Mouse (Mus musculus) gastrocnemius, postnatal 10 days (tissue): ENCODE measurements around the gene Nfe2l3. TPM values are rescaled to one million over a fixed set of nuclear protein-coding genes. Genes with fewer than 3 reads are reported as not detected.
"Not testable (repeated sequence)": the region's sequence is repeated elsewhere in the genome, so short reads cannot be mapped to it uniquely, and the experiment has no call there.

Experiments
- DNase-seq: peaks from one replicate; pipeline ENCODE4 v3.0.0; 2021; ENCODE audit warnings: mixed read lengths
- long read RNA-seq, 2 experiments: library from polyadenylated mRNA; stranded (forward); transcript quantifications; one replicate each; pipeline ENCODE4 v2.0.0; 2021
- total RNA-seq, 2 experiments: library from RNA; stranded (reverse); gene quantifications; 2 replicates each; pipeline ENCODE4 v1.2.3; 2021

Nfe2l3 gene
- total RNA-seq = under 1 TPM; 0.12 to 0.16 TPM
- long read RNA-seq, experiment 1, partial matches to known transcripts = 0 of 1 reads
- long read RNA-seq, experiment 1, other reads (novel, unspliced or antisense) = 0 of 1 reads
- long read RNA-seq, experiment 2 = 0 reads

- DNase-seq = peak; percentile 48
These were observed at the start of gene Nfe2l3 for GRCm38 (mm10) chr6:51432535-51433397. Gene Nfe2l3, plus strand, starts transcription at chr6:51432670.

DNA sequence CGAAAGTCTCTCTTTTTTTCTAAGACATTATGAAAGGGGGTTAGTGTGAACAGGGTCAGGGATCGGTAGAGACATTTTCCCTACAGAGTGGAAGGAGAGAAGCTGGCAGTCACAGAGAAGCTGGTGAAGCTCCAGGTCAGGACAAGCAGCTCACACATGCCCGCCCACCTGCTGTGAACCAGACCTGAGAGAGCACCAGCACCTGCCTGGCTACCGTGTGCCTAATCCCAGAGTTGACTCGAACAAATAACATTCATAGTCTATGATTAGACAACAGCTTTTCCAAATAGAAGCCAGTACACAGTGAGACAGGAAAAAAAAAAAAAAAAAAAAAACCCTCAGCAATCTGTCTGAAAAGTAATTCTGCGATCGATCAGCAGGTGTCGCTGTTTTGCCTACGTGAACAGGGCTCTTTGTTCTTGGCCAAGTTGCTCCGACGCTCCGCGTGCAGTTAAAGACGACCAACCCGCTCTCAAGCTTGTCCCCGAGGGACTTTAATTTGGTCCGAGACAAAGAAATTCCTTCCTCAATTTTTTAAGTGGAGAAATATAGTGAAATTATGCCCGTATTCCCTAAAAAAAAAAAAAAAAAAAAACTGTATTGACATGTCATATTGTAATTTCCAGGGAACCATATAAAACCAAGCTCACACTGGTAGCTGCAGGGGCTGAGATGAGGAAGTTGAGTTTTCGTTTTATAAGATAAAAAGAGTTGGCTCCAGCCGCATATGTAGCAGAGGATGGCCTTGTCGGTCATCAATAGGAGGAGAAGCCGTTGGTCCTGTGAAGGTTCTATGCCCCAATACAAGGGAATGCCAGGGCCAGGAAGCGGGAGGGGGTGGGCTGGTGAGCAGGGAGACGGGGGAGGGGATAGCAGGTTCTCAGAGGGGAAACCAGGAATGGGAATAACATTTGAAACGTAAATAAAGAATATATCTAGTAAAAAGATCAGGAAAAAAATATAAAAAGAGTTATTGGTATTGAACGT is 48.4 kb upstream of the Nfe2l3 start:
- DNase-seq = peak; percentile 88

DNA sequence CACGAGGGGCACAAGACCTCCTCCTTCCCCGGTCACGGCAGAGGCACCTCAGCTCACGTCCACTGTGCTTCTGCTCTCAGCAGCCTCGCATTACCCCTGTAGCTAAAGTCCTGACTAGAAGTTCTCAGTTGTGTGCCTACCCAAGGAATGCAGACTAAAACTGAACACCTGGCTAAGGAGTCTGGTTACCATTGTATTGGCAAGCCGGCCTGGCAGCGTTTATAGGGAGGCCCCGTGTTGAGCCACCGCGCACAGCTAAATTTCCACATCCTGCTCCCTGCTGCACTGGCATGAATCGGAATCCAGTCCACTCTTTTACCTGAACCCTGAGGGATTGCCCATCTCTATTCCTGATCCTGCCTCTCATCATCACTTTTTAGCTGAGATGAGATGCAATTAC is 42.0 kb upstream of the Nfe2l3 start:
- DNase-seq = no peak

DNA sequence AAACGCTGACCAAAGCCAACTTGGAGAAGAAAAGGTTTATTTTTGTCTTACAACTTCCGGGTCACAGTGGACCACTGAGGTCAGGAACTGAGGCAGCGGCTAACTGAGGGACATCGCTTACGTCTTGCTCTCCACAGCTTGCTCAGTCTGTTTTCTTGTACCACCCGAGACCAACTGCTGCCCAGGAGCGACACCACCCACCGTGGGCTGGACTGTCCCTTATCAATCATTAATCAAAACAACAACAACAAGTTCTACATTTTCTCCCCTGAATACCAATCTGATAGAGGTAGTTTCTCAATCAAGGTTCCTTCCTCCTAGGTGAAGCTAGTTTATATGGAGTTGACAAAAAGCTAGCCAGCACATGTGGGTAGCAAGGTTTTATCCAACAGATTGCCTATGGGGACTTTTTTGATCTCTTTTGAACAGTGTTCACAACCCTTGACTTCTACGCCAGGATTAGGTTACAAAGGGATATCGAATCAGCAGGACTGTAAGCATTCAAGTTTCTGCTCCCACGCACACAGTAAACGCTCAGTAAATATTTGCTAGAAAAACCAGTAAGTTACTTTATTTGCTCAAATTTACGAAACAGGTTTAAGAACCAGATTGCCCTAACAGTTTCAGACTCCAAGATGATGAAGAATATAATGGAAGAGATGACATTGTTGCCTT is 40.5 kb upstream of the Nfe2l3 start:
- DNase-seq = no peak

- no peak for DNase-seq
These were observed 38.9 kb upstream of the Nfe2l3 start for GRCm38 (mm10) chr6:51393341-51394128.

DNA sequence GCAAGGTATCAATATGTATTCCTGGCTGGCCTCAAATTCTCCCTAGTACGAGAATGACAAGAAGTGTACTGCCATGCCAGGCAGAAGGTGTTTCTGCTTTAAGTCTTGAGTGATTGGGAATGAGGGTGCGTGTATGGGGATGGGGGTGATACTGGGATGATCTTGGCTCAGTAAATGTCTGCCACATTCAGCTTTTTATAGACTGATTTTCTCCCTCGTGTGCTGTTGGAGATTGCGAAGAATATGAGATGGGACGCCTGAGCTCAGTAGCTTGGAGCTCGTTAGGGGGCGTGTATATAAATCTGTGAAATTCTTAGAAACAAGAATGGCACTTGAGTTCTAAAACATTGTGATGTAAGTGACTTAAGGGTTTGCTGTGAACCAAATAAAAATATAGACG is 38.1 kb upstream of the Nfe2l3 start:
- not testable (repeated sequence) for DNase-seq

DNA sequence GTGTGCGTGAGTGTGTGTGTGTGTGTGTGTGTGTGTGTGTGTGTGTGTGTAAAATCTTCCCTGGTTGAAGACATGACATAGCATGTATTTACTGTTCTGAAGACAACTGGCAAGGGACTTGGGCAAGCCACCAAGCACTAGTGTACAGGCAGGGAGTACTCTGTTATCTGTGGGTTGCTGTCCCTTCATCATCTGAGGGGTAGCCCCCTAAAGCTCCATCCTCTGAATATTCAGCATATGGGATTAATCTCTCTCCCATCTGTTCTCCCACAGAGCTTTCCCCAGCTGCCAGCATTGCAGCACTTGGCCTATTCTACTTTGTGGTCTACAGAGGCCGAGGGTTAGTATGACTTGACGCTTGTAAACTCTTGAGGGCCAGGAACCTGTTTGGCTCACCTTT is 37.5 kb upstream of the Nfe2l3 start:
- not testable (repeated sequence) for DNase-seq

DNA sequence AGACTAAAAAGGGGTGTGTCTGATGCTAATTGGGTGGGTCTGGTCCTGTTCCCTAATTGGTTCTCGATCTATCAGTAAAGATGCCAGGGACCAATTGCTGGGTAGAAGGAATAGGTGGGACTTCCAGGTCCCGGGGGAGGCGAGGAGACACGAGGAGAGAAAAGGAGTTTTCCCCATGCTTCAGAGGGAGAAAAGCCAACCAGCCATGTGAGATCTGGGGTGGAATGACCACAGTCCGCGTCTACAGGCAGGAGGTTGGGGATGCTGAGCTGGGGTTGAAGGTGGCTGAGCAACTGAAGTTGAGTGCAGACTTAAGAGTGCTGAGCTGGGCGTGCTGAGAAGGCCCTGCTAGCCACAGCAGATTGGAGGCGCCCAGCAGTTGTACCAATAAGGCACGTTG is 37.0 kb upstream of the Nfe2l3 start:
- DNase-seq = no peak

- DNase-seq = peak; percentile 23
These were observed 33.4 kb upstream of the Nfe2l3 start for GRCm38 (mm10) chr6:51399113-51399518.

DNA sequence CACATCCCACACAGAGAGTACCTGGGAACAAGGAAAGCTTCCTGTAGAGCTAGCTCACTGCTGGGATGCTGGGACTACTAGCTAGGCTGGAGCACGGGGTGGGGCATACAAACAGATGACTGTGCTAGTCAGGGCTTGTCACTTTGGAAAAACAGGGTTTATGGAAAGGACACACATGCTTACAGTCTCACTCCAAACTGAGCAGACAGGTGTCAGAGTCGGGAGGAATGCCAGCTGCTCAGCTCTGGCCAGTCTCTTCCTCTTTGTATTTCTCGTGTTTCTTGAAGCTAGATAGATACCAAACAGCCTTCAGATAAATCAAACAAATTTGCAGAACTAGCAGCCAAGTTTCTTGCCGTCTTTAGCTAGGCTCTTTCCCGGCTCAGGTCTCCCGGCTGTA is 31.2 kb upstream of the Nfe2l3 start:
- no peak for DNase-seq

GRCm38 (mm10) chr6:51403598-51403997 is 28.9 kb upstream of the Nfe2l3 start:
- no peak for DNase-seq

DNA sequence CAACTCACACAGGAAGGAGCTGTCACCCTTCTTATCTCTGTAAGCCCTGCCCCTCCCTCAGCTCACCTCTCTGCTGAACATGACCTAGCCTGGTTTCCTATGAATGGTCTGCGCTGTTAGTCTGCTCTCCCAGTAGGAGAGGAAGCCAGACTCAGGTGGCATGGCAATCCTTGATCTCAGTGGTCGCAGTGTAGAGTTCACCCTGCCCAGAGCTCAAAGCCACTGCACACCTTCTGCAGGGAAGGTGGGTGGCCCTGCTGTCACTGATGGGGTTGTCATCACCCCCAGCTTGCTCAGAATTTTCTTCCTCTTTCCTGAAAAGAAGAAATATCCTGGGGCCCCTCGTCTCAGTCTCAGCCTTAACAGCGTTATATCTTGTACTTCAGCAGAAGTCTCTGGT is 28.0 kb upstream of the Nfe2l3 start:
- no peak for DNase-seq

- no peak for DNase-seq
These were observed 16.0 kb upstream of the Nfe2l3 start for GRCm38 (mm10) chr6:51416433-51416832.

DNA sequence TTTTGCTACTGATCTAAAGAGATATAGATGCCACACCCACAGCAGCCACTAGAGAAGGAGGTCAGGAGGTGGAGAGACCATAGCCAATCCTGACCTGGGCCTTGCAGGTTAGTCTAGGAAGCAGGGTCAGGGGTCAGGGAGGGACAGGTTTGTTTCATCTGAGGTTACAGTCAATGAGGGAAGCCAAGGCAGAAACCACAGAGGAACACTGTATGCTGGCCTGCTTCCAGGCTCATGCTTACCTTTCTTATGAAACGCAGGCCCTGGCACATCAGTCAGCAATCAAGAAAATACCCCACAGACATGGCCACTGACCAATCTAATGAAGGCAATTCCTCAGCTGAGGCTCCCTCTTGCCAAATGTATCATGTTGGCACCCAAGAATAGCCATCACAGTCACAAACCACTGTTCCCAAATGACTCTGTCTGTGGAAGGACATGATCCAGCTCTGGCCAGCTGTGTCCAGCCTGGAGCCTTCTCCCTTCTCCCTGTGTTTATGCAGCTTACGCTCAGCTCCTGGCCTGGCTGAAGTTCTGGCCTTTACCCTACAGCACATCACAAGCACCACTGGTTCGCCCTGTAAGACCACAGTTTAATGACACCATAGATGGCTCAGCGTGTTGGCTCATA is 15.0 kb upstream of the Nfe2l3 start:
- DNase-seq = no peak

GRCm38 (mm10) chr6:51423466-51424122 is 8.9 kb upstream of the Nfe2l3 start:
- DNase-seq = no peak

DNA sequence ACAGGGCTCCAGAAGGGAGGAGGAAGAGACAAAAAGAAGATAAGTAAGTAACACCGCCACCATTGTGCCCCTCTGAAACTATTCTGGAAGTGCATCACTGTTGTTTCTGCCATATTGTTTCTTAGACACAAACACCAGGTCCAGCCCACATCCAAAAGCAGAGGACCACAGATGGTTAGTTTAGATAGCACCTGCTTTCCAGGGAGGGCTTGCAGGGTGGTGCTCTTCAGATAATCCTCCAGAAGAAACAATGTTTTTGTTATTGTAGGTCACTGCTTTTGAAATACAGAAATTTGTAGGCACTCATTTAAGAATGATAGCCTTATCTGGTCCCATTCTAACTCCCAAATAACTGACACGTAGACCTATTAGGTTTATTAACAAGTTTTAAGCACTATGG is 7.9 kb upstream of the Nfe2l3 start:
- DNase-seq = no peak

GRCm38 (mm10) chr6:51434270-51434669 is 1.8 kb downstream of the Nfe2l3 start:
- no peak for DNase-seq

GRCm38 (mm10) chr6:51437665-51438064 is 5.2 kb downstream of the Nfe2l3 start:
- DNase-seq = peak; percentile 19

DNA sequence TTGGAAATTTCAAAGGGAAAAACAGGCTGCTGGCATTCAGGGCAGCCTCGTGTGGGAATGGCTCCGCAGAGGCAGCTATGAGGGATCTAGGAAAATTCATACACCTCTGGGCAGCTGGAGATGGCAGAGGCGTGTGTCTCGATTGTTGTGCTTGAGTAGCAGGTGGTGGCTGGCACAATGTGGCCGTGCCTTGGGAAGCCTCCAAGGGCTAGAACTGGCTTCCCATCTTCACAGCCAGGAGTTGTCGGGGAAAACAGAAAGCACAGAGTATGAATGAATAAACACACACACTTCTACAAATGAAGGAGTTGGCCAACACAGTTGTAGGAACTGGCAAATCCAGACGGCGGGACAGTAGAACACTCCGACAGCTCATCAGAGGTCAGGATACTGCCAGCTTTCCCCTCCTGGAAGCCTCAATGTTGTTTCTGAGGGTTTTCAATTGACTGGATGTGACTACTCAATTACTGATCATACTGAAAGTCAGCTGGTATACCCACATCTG is 6.4 kb downstream of the Nfe2l3 start:
- DNase-seq = no peak
